Mouse (Mus musculus) erythroblast, adult 5-6 weeks (primary cell): ENCODE measurements around the gene Afm. TPM values are rescaled to one million over a fixed set of nuclear protein-coding genes. Genes with fewer than 3 reads are reported as not detected.

Source experiments
- ATAC-seq: replicated peaks from 2 replicates; pipeline ENCODE4 v1.8.0; 2016; ENCODE audit warnings: moderate number of reproducible peaks, mild to moderate bottlenecking, moderate TSS enrichment, inconsistent platforms; ENCODE audit not compliant: poor library complexity, low FRiP score, severe bottlenecking
- total RNA-seq, 2 experiments: library from RNA; stranded (forward) in 1 of 2; stranded (reverse) in 1 of 2; fragments of 150-400 nt in 1 of 2; fragments of 200-764, 138-1000 nt in 1 of 2; gene quantifications; 2 replicates each; pipeline versions ENCODE4 v1.2.3 to v1.2.4; 2015 to 2017; ENCODE audit warnings: low replicate concordance in 2 of 2

Gene Afm
- total RNA-seq, 2 experiments from 2014 or later, result not detected

DNA sequence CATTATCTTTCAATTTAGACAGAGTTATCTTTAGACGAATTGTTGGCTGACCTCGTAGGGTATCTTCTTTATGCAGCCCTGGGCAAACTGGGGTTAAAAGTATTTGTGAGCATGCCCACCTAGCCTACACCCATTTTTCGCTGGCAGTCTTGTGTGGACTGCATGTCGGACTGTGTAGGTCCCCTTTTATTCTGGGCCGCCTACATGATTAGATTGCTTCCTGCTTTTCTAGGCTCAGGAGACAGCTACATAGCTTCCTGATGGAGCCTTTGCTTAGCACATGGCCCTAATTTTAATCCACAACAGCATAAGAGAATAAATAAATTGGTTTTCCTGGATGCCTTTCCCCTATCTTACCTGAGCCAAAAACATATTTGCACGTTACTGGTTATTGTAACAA lies 77.4 kb downstream of the Afm start:
- no peak for ATAC-seq

GRCm38 (mm10) chr5:90601469-90601868 lies 82.7 kb downstream of the Afm start:
- ATAC-seq, result no peak

Other genes starting within 250 kb of the Afm start
- 43.3 and 46.3 TPM in 2 replicates for gene Ankrd17, start 152.4 kb upstream of the Afm start, total RNA-seq (2015; ENCODE audit: low replicate concordance)
- 75.2 and 99.7 TPM in 2 replicates for gene Ankrd17, start 152.4 kb upstream of the Afm start, total RNA-seq (2017; ENCODE audit: low replicate concordance)
- gene Gm9958, start 151.7 kb upstream of the Afm start, total RNA-seq (2015; ENCODE audit: low replicate concordance), result 6.0 TPM in 1 of 2 replicates, not detected in the other
- not detected in 2 replicates for gene Gm9958, start 151.7 kb upstream of the Afm start, total RNA-seq (2017; ENCODE audit: low replicate concordance)
- not detected in 2 replicates for gene Alb, start 58.0 kb upstream of the Afm start, total RNA-seq (2015; ENCODE audit: low replicate concordance)
- not detected in 2 replicates for gene Alb, start 58.0 kb upstream of the Afm start, total RNA-seq (2017; ENCODE audit: low replicate concordance)
- not detected in 2 replicates for gene Afp, start 28.2 kb upstream of the Afm start, total RNA-seq (2015; ENCODE audit: low replicate concordance)
- gene Afp, start 28.2 kb upstream of the Afm start, total RNA-seq (2017; ENCODE audit: low replicate concordance), result not detected in 2 replicates
- gene 5830473C10Rik, start 42.2 kb downstream of the Afm start, total RNA-seq (2015; ENCODE audit: low replicate concordance), result not detected in 2 replicates
- gene 5830473C10Rik, start 42.2 kb downstream of the Afm start, total RNA-seq (2017; ENCODE audit: low replicate concordance), result not detected in 2 replicates
- not detected in 2 replicates for gene Rassf6, start 121.7 kb downstream of the Afm start, total RNA-seq (2015; ENCODE audit: low replicate concordance)
- not detected in 2 replicates for gene Rassf6, start 121.7 kb downstream of the Afm start, total RNA-seq (2017; ENCODE audit: low replicate concordance)
- not detected in 2 replicates for gene Cxcl5, start 240.4 kb downstream of the Afm start, total RNA-seq (2015; ENCODE audit: low replicate concordance)
- gene Cxcl5, start 240.4 kb downstream of the Afm start, total RNA-seq (2017; ENCODE audit: low replicate concordance), result not detected in 2 replicates
- 10.0 and 10.8 TPM in 2 replicates for gene Ppbp, start 249.6 kb downstream of the Afm start, total RNA-seq (2015; ENCODE audit: low replicate concordance)
- 1.7 TPM in 1 of 2 replicates, not detected in the other for gene Ppbp, start 249.6 kb downstream of the Afm start, total RNA-seq (2017; ENCODE audit: low replicate concordance)